Mouse (Mus musculus): ENCODE results near the gene Rbp2.

Gene Rbp2

GRCm38 (mm10) chr9:98524786-98525542, 39.0 kb downstream of the Rbp2 start:
- no peak for DNase-seq

GRCm38 (mm10) chr9:98525543-98525924, 39.6 kb downstream of the Rbp2 start:
- DNase-seq, result no peak

- no peak for DNase-seq
Measured at GRCm38 (mm10) chr9:98527226-98527625, 41.3 kb downstream of the Rbp2 start.

GRCm38 (mm10) chr9:98529776-98530175, 43.9 kb downstream of the Rbp2 start:
- DNase-seq, result no peak

- no peak for DNase-seq
Measured at GRCm38 (mm10) chr9:98530999-98531398, 45.1 kb downstream of the Rbp2 start.

GRCm38 (mm10) chr9:98534675-98535280, 48.9 kb downstream of the Rbp2 start:
- DNase-seq, result no peak

GRCm38 (mm10) chr9:98535763-98536162, 49.8 kb downstream of the Rbp2 start:
- DNase-seq, result no peak

- DNase-seq, result no peak
Measured at GRCm38 (mm10) chr9:98538017-98538712, 52.2 kb downstream of the Rbp2 start.

- DNase-seq, result peak; percentile 36
Measured at GRCm38 (mm10) chr9:98538713-98539360, 52.9 kb downstream of the Rbp2 start.

GRCm38 (mm10) chr9:98544042-98544441, 58.1 kb downstream of the Rbp2 start:
- no peak for DNase-seq

Data from thymus, postnatal 25 days (tissue).